Mouse (Mus musculus): ENCODE results near the gene Tfdp2.

Gene Tfdp2

DNA sequence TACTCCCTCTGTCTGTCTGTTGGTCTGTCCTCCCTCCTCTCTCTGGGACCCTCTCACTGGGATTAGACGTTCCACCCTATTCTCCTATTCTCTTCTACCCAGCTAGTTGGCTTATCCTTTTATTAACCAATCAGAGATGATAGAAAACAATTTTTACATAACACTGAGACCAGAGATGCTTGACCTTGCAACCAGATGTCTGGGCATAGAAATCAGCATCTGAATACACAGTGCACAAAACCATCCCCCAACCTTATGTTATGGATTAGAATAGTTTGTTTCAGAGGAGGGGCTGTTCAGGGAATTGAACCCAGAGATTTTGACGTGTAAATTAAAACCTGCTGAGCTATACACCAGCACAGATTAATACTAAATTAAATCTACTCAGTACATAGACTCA lies 34.2 kb downstream of the Tfdp2 start:
- DNase-seq (ENCODE audit: low spot score), result no peak

DNA sequence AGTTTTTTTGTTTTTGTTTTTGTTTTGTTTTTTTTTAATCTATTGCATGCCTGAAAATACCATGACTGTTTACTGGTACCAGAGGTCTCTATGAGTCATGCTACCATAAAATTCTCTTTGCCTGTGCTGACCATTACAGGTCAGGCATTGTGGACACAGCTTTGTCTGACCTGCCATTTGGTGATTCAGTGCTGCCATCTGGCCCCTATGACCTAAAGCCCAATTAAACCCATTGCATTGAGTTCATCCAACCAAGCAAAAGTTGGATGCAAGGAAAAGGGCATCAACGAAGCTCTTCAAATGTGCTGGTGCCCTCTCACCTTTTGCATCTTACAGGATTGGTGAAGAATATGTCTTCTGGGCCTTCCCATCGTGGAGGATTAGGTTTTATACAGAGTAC lies 39.4 kb downstream of the Tfdp2 start:
- no peak for DNase-seq (ENCODE audit: low spot score)

DNA sequence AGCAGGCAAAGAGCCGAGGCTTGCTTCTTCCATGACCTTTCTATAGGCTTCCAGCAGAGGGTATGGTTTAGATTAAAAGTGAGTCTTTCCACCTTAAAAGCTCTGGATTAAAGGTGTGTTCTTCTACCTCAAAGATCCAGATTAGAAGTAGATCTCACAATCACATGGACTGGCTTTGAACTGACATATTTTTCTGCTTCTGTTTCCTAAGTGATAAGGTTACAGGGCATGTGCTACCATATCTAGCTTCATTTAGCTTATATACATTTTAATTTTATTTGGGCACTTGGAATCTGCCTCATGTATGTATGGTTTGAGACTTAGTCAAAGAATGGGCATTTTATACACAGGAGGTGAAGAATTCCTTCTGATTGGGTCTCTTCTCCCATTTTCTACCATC lies 41.3 kb downstream of the Tfdp2 start:
- DNase-seq (ENCODE audit: low spot score), result no peak

DNA sequence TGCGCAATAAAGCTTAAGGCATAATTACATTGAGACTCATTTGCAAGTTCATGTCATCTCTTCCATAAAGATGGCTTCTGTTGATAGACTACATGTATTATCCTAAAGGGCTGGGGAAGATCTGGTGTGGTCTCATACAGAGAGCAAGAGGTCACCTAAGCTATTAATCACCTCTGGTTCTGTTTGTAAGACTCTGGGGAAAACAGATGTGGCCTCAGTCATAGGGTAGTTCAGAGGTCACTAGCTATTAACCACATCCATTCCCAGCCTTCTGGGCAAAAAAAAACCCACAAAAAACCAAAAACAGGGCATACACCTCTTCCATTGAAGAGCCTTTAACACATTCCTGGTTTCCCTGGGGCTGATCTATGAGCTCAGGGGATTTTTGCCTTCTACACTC lies 42.2 kb downstream of the Tfdp2 start:
- no peak for DNase-seq (ENCODE audit: low spot score)

DNA sequence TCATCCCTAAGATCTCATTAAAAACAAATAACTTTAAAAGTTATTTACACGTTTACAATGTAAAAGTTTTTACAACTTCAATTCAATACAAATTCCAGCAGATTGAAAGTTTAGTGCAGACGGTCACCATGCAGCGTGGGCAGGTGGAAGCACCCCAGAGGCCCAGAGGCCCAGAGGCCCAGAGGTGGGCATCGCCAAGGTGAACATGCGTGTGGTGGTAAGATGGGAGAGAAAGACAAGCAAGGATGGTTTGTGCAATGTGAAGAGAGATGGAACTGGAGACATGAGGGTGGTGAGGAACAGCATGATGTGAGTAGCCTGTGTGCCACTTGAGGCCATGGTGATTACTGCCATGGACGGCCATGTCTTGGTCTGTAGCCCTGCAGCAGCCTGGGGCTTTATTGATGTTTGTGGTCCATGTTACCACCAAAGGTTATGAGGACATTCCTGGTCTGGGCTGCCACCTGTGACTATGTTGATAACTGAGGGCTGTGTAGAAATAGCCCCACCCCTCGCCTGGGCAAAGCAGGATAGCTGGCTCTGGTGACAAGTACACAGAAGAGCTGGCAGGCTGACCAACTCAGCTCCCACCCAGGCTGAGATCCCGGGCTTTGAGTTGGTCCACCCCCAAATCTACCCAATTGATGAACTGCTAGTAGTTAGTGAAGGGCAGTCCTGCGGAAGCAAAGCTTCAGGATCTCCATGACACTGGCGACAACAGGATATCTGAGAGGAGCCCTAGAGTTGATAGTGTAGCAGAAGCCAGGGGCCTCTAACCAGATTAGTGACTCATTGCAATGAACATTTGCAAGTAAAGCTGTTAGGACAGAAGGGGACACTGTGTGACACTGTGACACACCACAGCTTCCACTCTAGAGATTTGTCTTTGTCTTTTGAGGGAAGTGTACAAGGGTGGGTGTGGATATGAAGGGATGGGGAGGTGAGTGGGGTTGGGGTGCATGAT lies 45.3 kb downstream of the Tfdp2 start:
- no peak for DNase-seq (ENCODE audit: low spot score)

DNA sequence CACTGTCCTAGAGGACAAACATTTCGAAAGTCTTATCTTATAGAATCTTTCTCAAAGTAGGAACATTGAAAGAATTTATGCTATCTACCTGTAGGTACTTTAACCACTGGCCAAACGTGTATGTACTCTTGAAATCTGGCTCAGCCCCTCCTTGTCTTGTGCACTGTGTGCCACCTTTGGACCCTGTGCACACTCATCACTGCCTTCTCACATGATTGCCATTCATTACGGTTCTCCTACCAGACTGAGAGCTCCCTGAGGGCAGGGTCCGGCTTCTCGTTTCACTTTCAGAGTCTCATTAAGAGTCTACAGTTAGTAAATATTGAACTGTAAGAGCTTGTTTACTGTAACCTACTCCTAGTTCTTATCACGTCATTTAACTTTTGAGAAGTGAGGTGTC lies 47.8 kb downstream of the Tfdp2 start:
- DNase-seq (ENCODE audit: low spot score), result no peak

DNA sequence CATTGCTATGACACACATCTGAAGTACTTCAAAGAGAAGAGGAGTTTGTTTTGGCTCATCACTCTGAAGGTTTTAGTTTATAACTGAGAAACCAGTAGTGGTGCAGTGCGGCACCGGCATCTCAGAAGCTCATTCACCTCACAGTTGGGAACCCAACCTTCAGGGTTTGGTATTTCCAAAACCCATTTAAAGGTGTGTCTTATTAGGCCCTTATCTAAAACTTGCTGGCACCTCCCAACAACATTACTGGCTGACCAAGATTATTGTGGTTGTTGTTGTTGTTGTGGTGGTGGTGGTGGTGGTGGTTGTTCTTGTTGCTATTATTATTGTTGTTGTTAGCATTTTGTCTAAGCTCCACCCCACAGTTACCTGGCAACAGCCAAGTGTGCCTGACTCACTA lies 58.7 kb downstream of the Tfdp2 start:
- no peak for DNase-seq (ENCODE audit: low spot score)

DNA sequence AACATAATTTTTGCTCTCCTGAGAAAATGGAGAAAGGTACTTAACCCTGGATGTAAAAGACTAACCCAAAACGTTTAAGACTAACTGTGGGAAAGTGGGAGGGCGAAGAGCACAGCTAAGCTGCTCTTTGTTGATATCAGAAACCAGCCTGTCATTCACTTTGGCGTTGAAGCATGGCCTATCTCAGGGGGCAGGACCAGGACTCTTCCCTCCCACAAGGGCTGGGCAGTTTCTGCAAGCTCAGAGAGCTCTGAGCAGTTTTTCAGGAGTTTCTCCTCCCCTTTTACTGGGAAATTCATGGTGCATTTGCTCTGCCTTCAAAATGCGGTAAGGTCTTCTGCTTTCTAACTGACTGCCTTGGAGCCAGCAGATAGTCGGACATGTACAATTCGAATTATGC lies 62.4 kb downstream of the Tfdp2 start:
- DNase-seq (ENCODE audit: low spot score), result no peak

DNA sequence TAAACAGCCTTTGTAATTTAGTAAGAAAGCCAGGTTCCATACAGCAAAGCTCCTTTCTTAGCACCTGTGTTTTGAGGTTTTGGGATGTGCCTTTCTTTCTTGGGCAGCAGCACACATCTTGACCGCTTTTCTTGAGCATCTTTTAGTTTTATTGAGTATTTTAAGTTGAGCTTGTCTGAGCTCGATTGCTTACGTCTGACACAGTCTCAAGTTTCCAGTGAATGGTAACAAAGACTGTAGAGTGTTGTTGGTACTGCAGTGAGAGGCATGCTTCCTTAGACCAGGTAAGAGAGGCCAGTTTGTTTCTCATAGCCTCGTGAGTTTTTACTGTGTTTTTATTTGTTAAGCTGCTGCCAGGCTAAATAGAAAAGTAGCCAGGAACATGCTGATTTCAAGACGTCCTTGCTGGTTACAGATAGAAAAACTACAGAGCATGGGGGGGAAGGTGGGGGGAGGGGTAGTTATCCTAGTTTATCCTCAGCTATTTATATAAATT lies 63.0 kb downstream of the Tfdp2 start:
- DNase-seq (ENCODE audit: low spot score), result no peak

DNA sequence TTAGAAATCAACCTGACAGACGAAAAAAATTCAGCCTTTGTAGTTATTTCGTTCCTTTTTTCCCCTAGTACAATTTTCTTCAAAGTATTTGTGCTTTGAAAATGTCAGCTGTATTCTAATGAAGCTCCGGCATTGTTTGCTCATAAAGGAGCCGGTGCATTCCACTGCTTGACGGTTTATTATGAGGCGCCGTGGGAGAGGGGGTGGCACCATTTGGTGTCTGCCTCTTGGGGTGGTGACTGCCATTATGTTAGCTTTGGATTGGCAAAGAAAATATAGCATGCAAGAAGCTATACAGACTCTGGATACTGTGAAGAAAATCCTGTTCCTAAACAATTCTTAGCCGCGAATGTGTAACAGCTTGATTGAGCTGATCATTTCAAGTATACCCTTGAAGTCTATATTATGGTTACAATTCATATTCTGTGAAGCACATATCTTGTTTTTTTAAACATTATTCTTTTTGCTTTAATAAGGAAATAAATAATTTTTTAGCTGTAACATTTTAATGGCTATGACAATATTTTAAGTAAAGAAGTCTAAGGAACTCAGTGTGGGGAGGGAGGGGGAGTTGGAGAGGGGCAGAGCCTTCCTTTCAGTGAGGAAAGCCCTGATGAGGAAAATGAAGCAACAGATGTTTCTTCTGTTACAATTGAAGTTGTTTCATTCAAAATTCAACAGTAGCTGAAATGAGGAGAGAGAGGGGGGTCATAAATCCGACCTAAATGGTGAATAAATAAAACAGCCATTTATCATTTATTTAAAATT lies 63.9 kb downstream of the Tfdp2 start:
- peak; percentile 11 for DNase-seq (ENCODE audit: low spot score)

DNA sequence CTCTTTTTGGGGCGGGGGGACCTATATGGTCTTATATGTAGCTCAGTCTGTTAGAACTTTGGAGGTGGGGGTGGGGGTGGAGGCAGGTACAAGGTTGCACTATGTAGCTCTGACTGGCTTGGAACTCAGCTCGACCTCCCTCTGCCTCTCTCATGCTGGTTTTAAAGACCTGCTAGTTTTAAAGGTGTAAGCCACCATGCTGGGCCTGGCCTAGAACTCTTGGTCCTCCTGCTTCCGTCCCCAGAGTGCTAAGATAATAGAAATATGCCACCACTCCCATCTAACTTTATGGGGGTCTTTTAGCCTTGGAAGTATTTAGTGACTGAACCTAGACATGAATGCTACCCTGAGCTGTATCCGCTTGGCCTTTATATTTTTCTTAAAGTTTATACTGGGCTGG lies 65.0 kb downstream of the Tfdp2 start:
- no peak for DNase-seq (ENCODE audit: low spot score)

DNA sequence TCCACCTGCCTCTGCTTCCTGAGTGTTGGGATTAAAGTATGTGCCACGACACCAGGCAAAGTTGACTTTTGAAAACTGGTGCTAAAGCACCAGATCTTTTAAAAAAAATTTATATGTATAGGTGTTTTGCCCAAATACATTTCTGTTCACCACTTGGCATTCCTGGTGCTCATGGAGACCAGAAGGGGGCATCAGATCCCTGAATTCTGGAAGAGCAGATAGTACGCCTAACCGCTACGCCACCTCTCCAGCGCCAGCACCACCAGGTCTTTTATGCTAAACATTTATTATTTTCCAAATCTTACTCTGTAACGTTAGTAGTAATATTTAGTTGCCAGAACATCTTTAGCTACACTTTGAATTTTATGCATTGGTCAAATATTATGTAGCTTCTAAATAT lies 65.9 kb downstream of the Tfdp2 start:
- no peak for DNase-seq (ENCODE audit: low spot score)

DNA sequence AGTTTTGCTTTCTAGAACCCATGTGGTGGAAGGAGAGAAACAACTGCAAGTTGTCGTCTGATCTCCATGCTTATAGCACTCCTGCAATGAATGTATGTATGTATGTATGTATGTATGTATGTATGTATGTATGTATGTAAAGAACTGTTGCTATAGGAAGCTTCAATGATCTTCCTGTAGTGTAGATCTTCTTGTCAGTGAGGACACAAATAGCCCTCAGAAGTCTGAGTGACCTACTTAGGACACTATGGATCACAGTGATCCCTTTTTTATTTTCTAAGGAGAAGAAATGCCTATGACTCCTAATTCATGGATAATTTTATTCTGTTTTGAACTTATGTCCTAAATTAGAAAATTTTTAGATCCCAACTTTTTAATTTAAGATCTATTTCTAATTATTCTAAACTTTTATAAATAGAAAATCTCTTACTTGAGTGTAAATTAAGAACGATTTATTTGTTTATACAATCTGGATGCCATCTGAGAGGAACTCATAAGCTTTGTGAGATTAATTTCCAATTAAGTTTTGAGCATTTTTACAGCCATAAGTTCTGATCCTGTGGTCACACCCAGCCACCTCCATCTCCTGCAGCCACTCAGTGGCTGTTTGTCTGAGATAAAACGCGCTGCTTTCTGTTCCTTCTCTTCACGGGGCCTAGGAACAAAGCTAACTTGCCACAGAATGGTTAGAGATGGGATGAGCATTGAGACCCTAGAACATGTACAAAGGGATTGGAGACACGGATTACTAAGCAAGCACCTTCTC lies 70.9 kb downstream of the Tfdp2 start:
- DNase-seq (ENCODE audit: low spot score), result no peak

DNA sequence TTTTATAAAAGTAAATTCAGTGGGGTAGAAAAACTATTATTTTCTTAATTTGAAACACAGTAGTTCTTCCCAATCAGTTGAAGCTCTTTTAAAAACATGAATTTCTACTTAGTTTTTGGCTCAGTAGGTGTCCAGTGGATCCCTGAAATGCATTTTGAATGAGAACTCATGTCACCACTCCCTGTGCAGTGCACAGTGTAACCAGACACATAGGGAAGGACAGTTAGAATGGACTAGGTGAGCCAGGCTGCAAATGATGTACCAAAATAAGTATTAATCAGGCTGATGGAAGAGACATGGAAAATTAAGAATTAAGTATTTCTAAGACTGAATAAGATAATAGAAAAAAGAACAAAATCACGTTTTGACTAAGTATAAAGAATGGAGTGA lies 71.5 kb downstream of the Tfdp2 start:
- no peak for DNase-seq (ENCODE audit: low spot score)

DNA sequence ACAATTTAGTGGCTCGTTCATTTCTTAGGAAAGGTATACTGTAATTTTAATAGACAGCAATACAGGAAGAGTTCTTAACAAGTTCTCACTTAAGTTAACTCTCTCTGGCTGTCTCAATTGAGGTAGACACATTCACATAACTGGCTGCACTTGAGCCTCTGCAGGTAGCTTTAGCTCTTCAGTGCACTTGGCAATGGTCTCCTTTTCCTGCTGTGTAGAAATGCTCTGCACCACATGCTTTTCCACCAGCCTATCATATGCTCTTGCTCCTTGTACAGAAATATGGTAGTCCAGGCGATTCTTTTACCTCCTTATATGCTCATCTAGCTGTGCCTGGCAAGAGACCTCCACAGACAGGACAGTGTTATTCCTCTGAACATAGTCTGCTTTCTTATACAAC lies 73.7 kb downstream of the Tfdp2 start:
- no peak for DNase-seq (ENCODE audit: low spot score)

DNA sequence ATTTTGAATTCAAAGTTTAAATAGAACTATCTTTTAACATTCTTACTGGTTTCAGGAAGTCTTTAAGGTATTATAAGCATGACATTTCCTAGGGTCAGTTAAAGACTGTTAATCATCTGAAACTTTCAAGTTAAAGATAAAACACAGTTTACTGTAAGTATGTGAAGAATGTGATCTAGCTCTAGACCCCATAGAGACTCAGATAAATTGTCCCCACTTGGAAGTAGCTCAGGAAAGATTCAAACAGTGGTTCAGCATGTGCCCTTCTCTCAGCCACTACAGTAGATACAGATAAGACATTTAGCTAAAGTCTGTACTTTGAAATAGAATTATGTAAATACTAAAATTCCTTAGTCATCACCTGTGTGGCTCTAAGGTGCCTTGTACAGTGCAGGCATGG lies 79.5 kb downstream of the Tfdp2 start:
- DNase-seq (ENCODE audit: low spot score), result no peak

DNA sequence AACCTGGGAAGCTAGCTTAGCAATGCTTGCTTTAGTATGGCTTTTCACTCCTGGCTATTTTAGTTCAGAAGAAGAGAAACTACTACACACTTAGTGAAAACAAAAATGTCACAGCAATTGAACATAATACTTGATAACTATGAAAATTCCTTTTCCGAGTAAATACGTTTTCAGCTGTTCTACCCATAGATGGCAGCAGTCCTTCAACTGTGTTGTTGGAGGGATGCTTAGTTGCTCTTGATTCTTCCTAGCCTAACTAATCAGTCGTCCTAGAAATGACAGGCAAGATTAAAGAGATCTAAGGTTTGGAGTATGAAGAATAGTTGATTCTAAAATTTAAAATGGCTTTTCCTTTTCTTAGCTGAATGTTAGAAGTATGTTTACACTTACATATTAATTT lies 85.4 kb downstream of the Tfdp2 start:
- no peak for DNase-seq (ENCODE audit: low spot score)

DNA sequence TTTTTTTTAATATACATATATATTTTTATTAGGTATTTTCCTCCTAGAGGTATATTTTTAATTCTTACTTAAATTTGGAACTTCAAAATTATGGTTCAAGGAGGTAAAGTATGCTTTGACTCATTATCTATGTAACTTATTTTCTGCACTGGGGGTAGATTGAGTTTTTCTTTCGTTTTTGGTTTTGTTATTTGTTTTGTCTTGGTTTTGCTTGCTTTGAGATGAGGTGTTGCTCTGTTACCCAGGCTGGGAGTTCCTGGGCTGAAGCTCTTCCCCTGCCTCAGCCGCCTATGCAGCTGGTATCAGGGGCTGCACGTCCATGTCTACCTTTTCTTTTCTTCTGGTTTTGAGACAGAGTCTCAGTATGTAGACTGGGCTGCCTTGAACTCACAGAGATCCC lies 86.0 kb downstream of the Tfdp2 start:
- DNase-seq (ENCODE audit: low spot score), result no peak

DNA sequence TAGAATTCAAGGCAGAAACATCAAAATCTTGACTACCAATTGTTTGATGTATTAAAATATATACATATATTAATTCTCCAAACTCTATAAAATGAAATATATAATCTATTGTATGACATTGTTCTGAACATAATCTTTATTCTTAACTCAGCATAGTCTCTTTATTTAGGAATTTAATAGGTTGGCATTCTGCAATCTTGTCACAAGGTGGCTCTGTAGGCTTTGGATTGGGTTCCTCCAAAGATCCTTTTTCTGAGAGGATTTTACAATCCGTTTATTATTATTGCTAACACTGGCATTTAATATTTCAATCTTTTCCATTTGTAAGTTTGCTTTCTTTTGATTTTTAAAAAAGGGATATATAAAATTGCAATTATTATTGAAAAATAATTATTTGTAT lies 88.8 kb downstream of the Tfdp2 start:
- DNase-seq (ENCODE audit: low spot score), result no peak

DNA sequence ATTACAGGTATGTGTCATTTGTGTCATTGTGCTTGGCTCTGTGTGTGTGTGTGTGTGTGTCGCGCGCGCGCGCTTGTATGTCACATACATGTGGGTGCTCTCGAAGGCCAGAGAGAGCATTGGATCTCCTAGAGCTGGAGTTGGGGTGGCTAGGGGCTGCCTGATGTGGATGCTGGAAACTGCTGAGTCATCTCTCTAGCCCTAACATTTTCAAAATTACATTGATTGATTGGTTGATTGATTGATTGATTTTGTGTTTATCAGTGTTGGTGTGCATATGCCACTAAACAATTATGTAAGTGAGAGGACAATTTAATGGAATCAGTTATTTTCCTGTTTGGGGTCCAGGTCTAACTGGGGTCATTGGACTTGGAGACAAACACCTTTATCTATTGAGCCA lies 96.1 kb downstream of the Tfdp2 start:
- DNase-seq (ENCODE audit: low spot score), result no peak

DNA sequence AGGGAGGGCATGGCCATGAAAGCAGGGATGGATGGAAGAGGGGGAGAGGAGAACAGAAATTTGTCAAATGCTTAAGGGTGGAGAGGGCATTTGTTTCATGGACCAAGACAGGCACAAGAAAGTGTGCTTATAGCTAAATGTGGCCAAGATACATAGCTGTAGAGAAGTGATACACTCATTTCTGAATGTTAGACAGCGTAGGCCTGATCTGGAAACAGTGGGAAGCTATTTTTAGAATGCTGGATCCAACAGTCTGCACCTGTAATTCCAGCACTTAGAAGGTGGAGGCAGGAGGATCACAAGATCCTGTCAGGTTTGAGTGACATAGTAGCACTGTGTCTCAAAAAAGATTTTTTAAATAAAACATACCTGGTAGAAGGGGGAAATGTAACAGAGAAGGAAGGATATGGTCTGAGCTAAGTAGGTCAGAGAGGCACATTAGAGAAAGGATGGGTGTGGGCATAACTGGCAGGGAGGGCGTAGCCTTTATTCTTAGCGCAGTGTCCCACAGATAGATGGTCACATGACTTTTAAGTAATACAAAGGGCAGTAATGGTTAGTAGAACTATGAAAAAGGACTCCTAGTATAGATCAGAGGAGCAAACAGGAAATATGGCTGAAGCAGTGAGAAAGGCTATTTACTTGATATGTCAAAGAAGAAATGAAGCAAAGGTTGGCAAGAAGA lies 103.4 kb downstream of the Tfdp2 start:
- DNase-seq (ENCODE audit: low spot score), result no peak

DNA sequence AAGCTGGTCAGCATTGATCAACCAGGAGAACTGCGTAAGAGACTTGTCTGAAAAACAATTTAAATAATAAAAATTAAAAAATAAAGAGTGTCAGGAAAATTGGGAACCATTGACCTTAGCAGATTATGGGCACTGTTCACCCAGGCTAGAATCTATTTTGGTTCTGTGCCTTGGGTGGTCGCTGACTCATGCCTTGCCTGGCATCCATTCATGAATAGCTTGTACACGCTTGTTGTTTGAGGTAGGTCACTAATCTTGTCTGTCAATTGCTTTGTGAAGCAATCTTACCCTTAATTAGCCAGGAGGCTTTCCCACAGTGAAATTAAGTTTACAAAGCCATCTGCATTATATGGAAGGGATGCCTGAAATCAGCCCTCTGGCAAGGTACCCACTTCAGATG lies 112.7 kb downstream of the Tfdp2 start:
- no peak for DNase-seq (ENCODE audit: low spot score)

All from left cerebral cortex, adult 11 months (tissue).